ENCODE assay signal across 8 mouse cellular contexts in the genomic region with DNA sequence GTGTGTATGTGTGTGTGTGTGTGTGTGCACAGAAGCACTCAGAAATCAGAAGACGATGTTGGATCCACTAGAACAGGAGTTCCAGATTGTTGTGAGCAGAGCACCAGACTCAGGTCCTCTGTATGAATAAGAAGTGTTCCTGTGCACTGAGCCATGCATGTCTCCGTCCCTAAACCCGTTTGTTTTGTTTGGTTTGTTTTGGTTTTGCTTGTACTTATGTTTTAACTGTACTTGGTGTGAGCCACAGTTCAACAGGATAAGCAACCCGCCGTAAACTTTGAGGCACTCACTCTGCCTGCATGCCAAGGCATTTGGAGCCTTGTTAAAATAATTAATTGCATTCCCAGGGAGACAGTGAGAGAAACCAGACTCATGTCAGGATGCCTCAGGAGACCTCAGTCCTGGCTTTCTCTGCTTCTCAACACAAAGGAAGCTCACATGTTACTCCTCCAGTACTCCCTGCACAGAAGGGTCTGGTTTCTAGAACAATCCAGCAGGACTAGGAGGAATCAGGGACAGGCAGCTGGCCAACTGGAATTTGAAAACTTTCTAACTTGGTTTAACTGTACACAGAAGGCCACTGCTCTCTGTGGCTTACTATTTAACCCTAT. TPM values are rescaled to one million over a fixed set of nuclear protein-coding genes. Genes with fewer than 3 reads are reported as not detected.
A peak's percentile ranks its signal among the peaks of the same experiment; 100 is the strongest.
DNase-seq lines count a peak whose midpoint lies in the region; ATAC-seq and TF ChIP-seq lines count a peak whose summit lies in the region.

No protein-coding gene starts in this region.

- peak overlapping the region; percentile 60 for H3K27ac ChIP-seq in embryonic facial prominence, embryonic 13.5 days
- peak overlapping the region; percentile 80 for H3K27ac ChIP-seq in intestine, postnatal 0 days (ENCODE audit: low read depth, low read length)
- H3K27ac ChIP-seq in liver, postnatal 0 days (ENCODE audit: low read depth): peak overlapping the region; percentile 76
- no peak overlapping the region for H3K27ac ChIP-seq in forebrain, embryonic 11.5 days (ENCODE audit: low read depth, low read length)

- ATAC-seq in embryonic facial prominence, embryonic 13.5 days (ENCODE audit: insufficient number of reproducible peaks, insufficient read depth, low FRiP score, low TSS enrichment, low read depth): no peak
- 0 out of 2 replicates have a peak, but pooled peaks have one; percentile 26 for ATAC-seq in intestine, postnatal 0 days
- peak; percentile 14; the same call in 1 of the 2 replicates for ATAC-seq in liver, postnatal 0 days
- ATAC-seq in granulocyte monocyte progenitor cell, adult 5-6 weeks (replicated peaks; ENCODE audit: poor library complexity, severe bottlenecking): no peak
- no peak for ATAC-seq in forebrain, embryonic 11.5 days (replicated peaks; ENCODE audit: low FRiP score)

- no peak overlapping the region for H3K4me3 ChIP-seq in embryonic facial prominence, embryonic 13.5 days
- no peak overlapping the region for H3K4me3 ChIP-seq in intestine, postnatal 0 days (ENCODE audit: low read depth, low read length)
- no peak overlapping the region for H3K4me3 ChIP-seq in liver, postnatal 0 days (ENCODE audit: low read depth, low read length)
- no peak overlapping the region for H3K4me3 ChIP-seq in forebrain, embryonic 11.5 days (ENCODE audit: low read depth, low read length)

- TF ChIP-seq CTCF in intestine, postnatal 0 days (IDR thresholded peaks at IDR 0.05; ENCODE audit: low read depth): no peak
- TF ChIP-seq CTCF in liver, postnatal 0 days (IDR thresholded peaks at IDR 0.05; ENCODE audit: low read depth): no peak

- peaks cover 34% of the 10 kb centered on the region for H3K4me1 ChIP-seq in embryonic facial prominence, embryonic 13.5 days
- peaks cover 16% of the 10 kb centered on the region; the same call in 1 of the 2 replicates for H3K4me1 ChIP-seq in intestine, postnatal 0 days (replicated peaks; ENCODE audit: control insufficient read depth, insufficient read depth, low read length)
- H3K4me1 ChIP-seq in liver, postnatal 0 days (ENCODE audit: insufficient read depth): peaks cover 31% of the 10 kb centered on the region
- H3K4me1 ChIP-seq in forebrain, embryonic 11.5 days (replicated peaks; ENCODE audit: control insufficient read depth, insufficient read depth, low read length): peaks cover 3% of the 10 kb centered on the region; the same call in 1 of the 2 replicates

- peak; percentile 67 to 76 for DNase-seq in heart, adult 18-20 months
- no peak for DNase-seq in heart, postnatal 25 days (ENCODE audit: low spot score)
- DNase-seq in liver, postnatal 0 days: no peak
- DNase-seq in layer of hippocampus, postnatal 36 days: no peak
- DNase-seq in forebrain, embryonic 11.5 days (ENCODE audit: low spot score): no peak

- WGBS in embryonic facial prominence, embryonic 13.5 days: 33% methylated on average over 5 of the region's 5 CpGs
- WGBS in intestine, postnatal 0 days: 36% methylated on average over 5 of the region's 5 CpGs
- 48% methylated on average over 5 of the region's 5 CpGs for WGBS in liver, postnatal 0 days (ENCODE audit: insufficient replicate concordance)
- WGBS in forebrain, embryonic 11.5 days: 56% methylated on average over 5 of the region's 5 CpGs

- TF ChIP-seq EP300 in liver, postnatal 0 days (IDR thresholded peaks at IDR 0.05; ENCODE audit: low read depth): no peak

- H3K9me3 ChIP-seq in embryonic facial prominence, embryonic 13.5 days: no peaks in the 10 kb centered on the region
- H3K9me3 ChIP-seq in intestine, postnatal 0 days (ENCODE audit: control insufficient read depth): no peaks in the 10 kb centered on the region
- no peaks in the 10 kb centered on the region for H3K9me3 ChIP-seq in liver, postnatal 0 days (ENCODE audit: low read length)
- no peaks in the 10 kb centered on the region for H3K9me3 ChIP-seq in forebrain, embryonic 11.5 days (ENCODE audit: control insufficient read depth, low read length)

- peaks cover 39% of the 10 kb centered on the region for H3K36me3 ChIP-seq in embryonic facial prominence, embryonic 13.5 days
- peaks cover 8% of the 10 kb centered on the region; the same call in 1 of the 2 replicates for H3K36me3 ChIP-seq in intestine, postnatal 0 days (ENCODE audit: control insufficient read depth, insufficient read depth)
- peaks cover 18% of the 10 kb centered on the region for H3K36me3 ChIP-seq in liver, postnatal 0 days (replicated peaks; ENCODE audit: insufficient read depth, low read length)
- no peaks in the 10 kb centered on the region; the same call in 1 of the 2 replicates for H3K36me3 ChIP-seq in forebrain, embryonic 11.5 days (ENCODE audit: control insufficient read depth, insufficient read depth, low read length)

- H3K9ac ChIP-seq in embryonic facial prominence, embryonic 13.5 days: no peak overlapping the region
- H3K9ac ChIP-seq in intestine, postnatal 0 days (ENCODE audit: low read depth, low read length): no peak overlapping the region; the same call in 1 of the 2 replicates
- no peak overlapping the region for H3K9ac ChIP-seq in liver, postnatal 0 days (replicated peaks)
- H3K9ac ChIP-seq in forebrain, embryonic 11.5 days (ENCODE audit: low read length): no peak overlapping the region

- H3K4me2 ChIP-seq in embryonic facial prominence, embryonic 13.5 days: no peak overlapping the region
- H3K4me2 ChIP-seq in intestine, postnatal 0 days (replicated peaks; ENCODE audit: low read depth): no peak overlapping the region
- no peak overlapping the region for H3K4me2 ChIP-seq in liver, postnatal 0 days (ENCODE audit: low read depth, low read length)
- no peak overlapping the region for H3K4me2 ChIP-seq in forebrain, embryonic 11.5 days (ENCODE audit: low read depth, low read length, severe bottlenecking)

- intact Hi-C loops in heart, postnatal 25 days (cut with DNase I): loop anchor here (5.0 kb wide), 1 partner anchor 41 kb away; a partner anchor contains a TSS

- no peaks in the 10 kb centered on the region for H3K27me3 ChIP-seq in embryonic facial prominence, embryonic 13.5 days
- no peaks in the 10 kb centered on the region for H3K27me3 ChIP-seq in intestine, postnatal 0 days (replicated peaks; ENCODE audit: control insufficient read depth, insufficient read depth, low read length)
- H3K27me3 ChIP-seq in liver, postnatal 0 days (ENCODE audit: insufficient read depth, low read length): no peaks in the 10 kb centered on the region
- H3K27me3 ChIP-seq in forebrain, embryonic 11.5 days (ENCODE audit: control insufficient read depth, insufficient read depth, low read length): no peaks in the 10 kb centered on the region

RNA-seq across cellular contexts. Expression of a gene that starts 40.3 kb away (rescaled TPM):
- under 1 TPM; 0.72 to 0.85 TPM for total RNA-seq in heart, adult 18-20 months (2021)
- 1 to 10 TPM in 1 of 2 experiments, under 1 TPM in 1; 0.92 to 1.8 TPM for total RNA-seq in heart, postnatal 25 days (2021)
- polyA plus RNA-seq in embryonic facial prominence, embryonic 13.5 days (2015; fragmentation: Nextera tagmentation; extraction: Ambion mirVana): 2.9 and 3.0 TPM in 2 replicates
- polyA plus RNA-seq in intestine, postnatal 0 days (2015; fragmentation: Nextera tagmentation; extraction: Ambion mirVana): 1.0 and 1.4 TPM in 2 replicates
- 0.89 and 1.2 TPM in 2 replicates for polyA plus RNA-seq in liver, postnatal 0 days (2015; fragmentation: Nextera tagmentation; extraction: Ambion mirVana)
- 2.6 and 4.3 TPM in 2 replicates for total RNA-seq in granulocyte monocyte progenitor cell, adult 5-6 weeks (2014; fragmentation: Nextera tagmentation)
- 1.2 and 1.5 TPM in 2 replicates for total RNA-seq in granulocyte monocyte progenitor cell, adult 5-6 weeks (2017)
- total RNA-seq in layer of hippocampus, postnatal 36 days (2021): 1 to 10 TPM; 2.7 TPM
- polyA plus RNA-seq in forebrain, embryonic 11.5 days (2014; fragmentation: Nextera tagmentation; extraction: Ambion mirVana): 1.4 and 1.9 TPM in 2 replicates

Comparison
In these comparisons a context has a peak if more than half of its experiments do, and no peak if none do; other contexts are left out.
1. DNase-seq: peak in heart, adult 18-20 months (2 of 2); none in heart, postnatal 25 days (single experiment), liver, postnatal 0 days (single experiment), layer of hippocampus, postnatal 36 days (0 of 2) and forebrain, embryonic 11.5 days (single experiment).
2. ATAC-seq: peak in intestine, postnatal 0 days (single experiment) and liver, postnatal 0 days (single experiment); none in embryonic facial prominence, embryonic 13.5 days (single experiment), granulocyte monocyte progenitor cell, adult 5-6 weeks (single experiment) and forebrain, embryonic 11.5 days (single experiment).